Mouse (Mus musculus): ENCODE results near the gene Stac2.
A peak's percentile ranks its signal among the peaks of the same experiment; 100 is the strongest.

Stac2 gene

GRCm38 (mm10) chr11:98021565-98022252, 31.6 kb downstream of the Stac2 start:
- DNase-seq (ENCODE audit: low spot score in 2 of 2), result no peak

GRCm38 (mm10) chr11:98021118-98021517, 32.1 kb downstream of the Stac2 start:
- no peak for DNase-seq (ENCODE audit: low spot score in 2 of 2)

- DNase-seq (ENCODE audit: low spot score in 2 of 2), result no peak
Observed at GRCm38 (mm10) chr11:98020710-98021109, 32.6 kb downstream of the Stac2 start.

GRCm38 (mm10) chr11:98019883-98020610, 33.2 kb downstream of the Stac2 start:
- no peak for DNase-seq (ENCODE audit: low spot score in 2 of 2)

GRCm38 (mm10) chr11:98018858-98019641, 34.2 kb downstream of the Stac2 start:
- no peak for DNase-seq (ENCODE audit: low spot score in 2 of 2)

GRCm38 (mm10) chr11:98018222-98018621, 35.0 kb downstream of the Stac2 start:
- DNase-seq (ENCODE audit: low spot score in 2 of 2), result no peak

- no peak for DNase-seq (ENCODE audit: low spot score in 2 of 2)
Observed at GRCm38 (mm10) chr11:98016824-98017223, 36.4 kb downstream of the Stac2 start.

GRCm38 (mm10) chr11:98016177-98016576, 37.1 kb downstream of the Stac2 start:
- DNase-seq (ENCODE audit: low spot score in 2 of 2), result no peak

GRCm38 (mm10) chr11:98012831-98013230, 40.4 kb downstream of the Stac2 start:
- no peak for DNase-seq (ENCODE audit: low spot score in 2 of 2)

- DNase-seq (ENCODE audit: low spot score in 2 of 2), result no peak
Observed at GRCm38 (mm10) chr11:98011716-98012115, 41.5 kb downstream of the Stac2 start.

GRCm38 (mm10) chr11:98008087-98008486, 45.2 kb downstream of the Stac2 start:
- DNase-seq (ENCODE audit: low spot score in 2 of 2), result no peak

- DNase-seq (ENCODE audit: low spot score in 2 of 2), result no peak
Observed at GRCm38 (mm10) chr11:98005686-98006085, 47.6 kb downstream of the Stac2 start.

- DNase-seq (ENCODE audit: low spot score in 2 of 2), result no peak
Observed at GRCm38 (mm10) chr11:98005076-98005475, 48.2 kb downstream of the Stac2 start.

GRCm38 (mm10) chr11:98004161-98004560, 49.1 kb downstream of the Stac2 start:
- no peak for DNase-seq (ENCODE audit: low spot score in 2 of 2)

- DNase-seq (ENCODE audit: low spot score in 2 of 2), result no peak
Observed at GRCm38 (mm10) chr11:98003171-98003671, 50.0 kb downstream of the Stac2 start.

- DNase-seq (ENCODE audit: low spot score in 2 of 2), result peak; percentile 63 to 90
Observed at GRCm38 (mm10) chr11:98002627-98003026, 50.6 kb downstream of the Stac2 start.

- no peak for DNase-seq (ENCODE audit: low spot score in 2 of 2)
Observed at GRCm38 (mm10) chr11:98001986-98002385, 51.3 kb downstream of the Stac2 start.

GRCm38 (mm10) chr11:98001351-98001824, 51.9 kb downstream of the Stac2 start:
- DNase-seq (ENCODE audit: low spot score in 2 of 2), result no peak

- no peak for DNase-seq (ENCODE audit: low spot score in 2 of 2)
Observed at GRCm38 (mm10) chr11:98000378-98001140, 52.7 kb downstream of the Stac2 start.

- DNase-seq (ENCODE audit: low spot score in 2 of 2), result no peak
Observed at GRCm38 (mm10) chr11:97999748-98000147, 53.5 kb downstream of the Stac2 start.

GRCm38 (mm10) chr11:97998898-97999608, 54.2 kb downstream of the Stac2 start:
- DNase-seq (ENCODE audit: low spot score in 2 of 2), result no peak
